Mouse (Mus musculus) embryo, embryonic 10.5 days (tissue): ENCODE measurements around the gene Fxyd6.

Source experiments
- DNase-seq: peaks from one replicate; pipeline ENCODE4 v3.0.0-alpha.2; 2015; ENCODE audit warnings: low spot score

Gene Fxyd6

DNA sequence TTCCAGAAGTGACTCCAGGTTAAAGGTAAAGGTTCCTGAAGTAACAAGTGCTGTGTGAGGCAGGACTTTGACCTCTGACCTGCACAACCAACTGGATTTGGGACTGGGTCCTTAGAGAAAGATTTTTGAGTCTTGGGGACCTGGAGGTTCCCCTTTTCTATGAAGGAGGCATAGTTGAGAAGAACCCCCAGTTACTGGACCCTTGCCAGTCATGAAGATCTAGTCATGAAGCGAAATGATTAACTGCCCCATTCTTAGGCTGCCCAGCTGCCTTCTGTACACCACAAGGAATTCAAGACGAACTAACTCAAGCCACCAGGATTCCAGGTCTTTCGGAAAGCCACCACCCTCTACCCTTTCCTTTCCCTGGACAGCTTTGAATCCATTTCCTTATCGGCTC is 6.4 kb downstream of the Fxyd6 start:
- no peak for DNase-seq

DNA sequence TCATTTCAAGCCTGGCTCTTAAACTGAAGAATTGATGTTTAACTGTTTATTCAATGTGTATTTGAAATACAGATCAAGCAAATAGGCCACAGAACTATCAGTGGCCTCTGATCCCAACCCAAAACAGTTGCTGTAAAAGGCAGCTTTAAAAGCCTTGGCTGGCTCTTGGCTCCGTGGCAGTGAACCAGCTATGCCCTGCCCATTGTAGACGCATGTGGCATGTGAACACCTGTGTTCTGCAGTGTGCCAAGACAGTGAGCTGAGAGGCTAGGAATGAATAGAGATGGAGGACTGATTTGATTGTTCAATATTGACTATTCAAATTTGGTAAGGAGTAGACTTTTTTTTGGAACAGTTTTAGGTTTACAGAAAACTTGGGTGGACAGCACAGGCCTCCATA is 6.9 kb downstream of the Fxyd6 start:
- DNase-seq = no peak

DNA sequence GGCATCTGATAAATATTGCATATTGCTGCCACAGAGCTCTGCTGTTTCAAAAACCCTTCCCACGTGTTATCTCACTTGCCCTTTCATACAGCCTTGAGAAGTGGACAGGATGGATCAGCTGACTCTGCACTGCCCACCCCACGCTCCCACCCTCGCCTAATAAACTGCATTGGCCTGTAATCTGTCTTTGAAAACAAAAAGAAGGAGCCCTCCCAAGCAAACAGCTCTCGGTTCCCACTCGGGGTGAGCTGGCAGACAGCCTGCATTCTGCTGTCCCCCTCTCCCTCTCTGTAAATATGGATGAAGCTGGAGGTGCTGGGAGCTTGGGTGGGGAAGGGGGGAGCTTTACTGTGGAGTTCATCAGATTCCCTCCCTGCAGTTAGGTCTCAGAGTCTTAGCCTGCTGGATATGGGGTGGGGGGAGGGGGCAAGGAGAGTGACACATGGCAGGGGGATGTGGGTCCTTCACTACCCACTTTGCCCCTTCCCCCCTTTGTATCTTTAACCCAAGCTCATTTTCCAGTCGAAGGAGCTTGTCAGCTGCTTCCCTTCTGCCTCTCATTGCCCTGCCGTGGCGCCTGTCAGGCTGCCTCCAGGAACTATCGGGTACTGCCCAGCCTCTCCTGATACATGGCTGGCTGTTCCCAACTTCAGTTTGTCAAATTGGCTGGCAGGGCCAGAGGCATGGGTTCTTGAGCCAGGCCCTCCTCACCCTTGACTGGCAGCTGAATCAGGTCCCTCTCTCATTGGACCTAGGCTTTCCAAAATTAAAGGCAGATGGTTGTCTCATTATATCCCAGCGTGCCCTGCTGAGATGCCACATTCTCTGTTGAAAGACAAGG is 10.6 kb downstream of the Fxyd6 start:
- DNase-seq = no peak

- DNase-seq = no peak
Observed at GRCm38 (mm10) chr9:45382336-45382735, 12.4 kb downstream of the Fxyd6 start.

DNA sequence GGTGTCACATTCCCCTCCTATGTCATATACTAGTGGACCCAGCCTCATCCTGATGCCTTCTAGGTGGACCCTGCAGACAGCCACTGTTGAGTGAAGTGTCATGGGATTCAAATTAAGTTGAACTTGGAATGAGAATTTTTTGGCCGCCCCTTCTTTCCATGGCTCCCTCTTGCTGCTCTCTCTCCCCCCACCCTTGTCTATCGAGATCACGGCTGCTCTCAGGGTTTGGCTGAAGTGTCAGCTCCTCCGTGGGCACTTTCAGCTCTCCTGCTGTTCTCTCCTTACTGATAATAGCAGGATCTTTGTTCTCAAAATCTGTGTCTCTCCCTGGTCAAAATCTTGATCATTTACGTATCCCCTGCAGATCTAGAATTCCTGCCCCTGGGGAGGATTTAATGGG is 12.8 kb downstream of the Fxyd6 start:
- DNase-seq = no peak

GRCm38 (mm10) chr9:45383883-45384282 is 13.9 kb downstream of the Fxyd6 start:
- DNase-seq = no peak

- no peak for DNase-seq
Observed at GRCm38 (mm10) chr9:45386698-45387097, 16.7 kb downstream of the Fxyd6 start.

- DNase-seq = peak; percentile 92
Observed at GRCm38 (mm10) chr9:45388385-45388994, 18.5 kb downstream of the Fxyd6 start.

DNA sequence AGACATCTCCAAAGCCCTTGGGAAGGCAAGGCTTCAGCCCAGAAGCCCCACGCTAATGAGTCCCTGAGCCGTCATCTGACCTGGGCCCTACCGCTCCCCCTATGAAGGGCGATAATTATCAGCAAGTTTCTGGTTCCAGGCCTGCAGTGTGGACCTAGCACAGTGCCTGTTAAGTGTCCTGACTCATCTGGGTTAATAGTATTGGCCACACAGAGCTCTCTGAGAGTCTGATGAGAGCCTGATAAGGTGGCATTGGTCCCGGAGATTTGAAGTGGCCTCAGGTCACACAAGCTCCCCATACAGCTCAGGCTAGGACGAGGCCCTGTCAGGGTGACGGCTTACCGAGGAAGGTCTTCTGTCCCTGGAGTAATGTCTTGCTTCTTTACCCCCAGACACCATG is 19.6 kb downstream of the Fxyd6 start:
- DNase-seq = no peak

- DNase-seq = no peak
Observed at GRCm38 (mm10) chr9:45391299-45391698, 21.3 kb downstream of the Fxyd6 start.

DNA sequence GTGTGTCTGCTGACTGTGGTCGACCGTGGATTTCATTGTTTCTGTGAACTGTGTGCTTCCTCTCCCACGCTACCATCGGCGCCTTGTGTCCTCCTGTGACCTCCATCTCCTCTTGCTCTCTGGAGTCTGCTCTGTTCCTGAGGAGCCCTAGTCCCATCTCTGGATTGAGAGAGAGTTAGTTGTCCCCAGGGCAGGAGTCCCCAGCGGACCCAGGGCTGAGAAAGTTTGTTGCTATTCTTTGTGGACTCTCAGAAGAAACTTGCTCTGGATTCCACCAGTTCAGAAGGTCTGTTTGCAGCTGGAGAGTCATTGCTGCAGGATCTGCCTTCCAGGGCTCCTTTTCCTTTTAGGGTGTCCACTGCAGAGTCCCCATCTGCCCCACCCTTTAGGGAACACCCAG is 25.2 kb downstream of the Fxyd6 start:
- DNase-seq = no peak

GRCm38 (mm10) chr9:45395796-45396195 is 25.8 kb downstream of the Fxyd6 start:
- DNase-seq = no peak

DNA sequence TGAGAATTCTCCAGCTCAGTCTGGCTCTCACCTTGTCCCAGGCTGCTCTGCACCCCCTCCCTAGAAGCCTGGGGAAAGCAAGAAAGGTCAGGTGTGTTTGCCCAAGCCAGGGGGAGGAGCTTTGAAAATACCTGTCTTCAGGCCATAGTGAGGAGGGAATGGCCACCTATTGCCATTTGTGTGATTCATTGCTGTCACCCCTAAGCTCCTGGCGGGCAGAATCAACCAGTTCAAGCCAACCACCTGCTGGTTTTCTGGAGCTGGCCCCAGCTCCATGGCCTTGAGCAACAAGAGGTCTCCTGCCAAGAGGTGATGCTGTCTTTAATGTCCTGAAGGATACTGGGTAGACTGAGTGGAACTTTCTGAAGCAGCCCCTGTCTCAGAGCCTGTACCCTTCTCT is 28.4 kb downstream of the Fxyd6 start:
- DNase-seq = no peak

DNA sequence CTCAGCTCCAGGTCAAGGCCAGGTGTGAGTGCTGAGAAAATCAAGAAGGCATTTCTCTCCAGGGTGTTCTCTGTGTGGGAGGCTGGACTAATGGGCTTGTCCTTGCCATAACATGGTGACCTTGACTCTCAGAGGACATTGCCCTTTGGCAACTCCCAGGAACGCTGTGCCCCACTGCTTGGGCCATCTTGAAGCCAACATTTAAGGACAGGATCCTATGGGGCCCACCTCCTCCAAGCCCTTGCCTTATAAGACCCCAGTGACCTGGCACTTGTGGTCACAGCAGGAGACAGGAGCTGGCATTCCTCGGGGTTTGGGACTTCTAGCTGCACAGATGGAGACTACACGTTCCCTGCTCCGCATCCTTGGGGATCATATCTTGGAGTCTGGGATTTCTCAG is 29.4 kb downstream of the Fxyd6 start, which contains the start of gene Fxyd2:
Fxyd2 (plus strand) TSS at position 236 of the 400 bp plus-strand sequence.
- DNase-seq = no peak

DNA sequence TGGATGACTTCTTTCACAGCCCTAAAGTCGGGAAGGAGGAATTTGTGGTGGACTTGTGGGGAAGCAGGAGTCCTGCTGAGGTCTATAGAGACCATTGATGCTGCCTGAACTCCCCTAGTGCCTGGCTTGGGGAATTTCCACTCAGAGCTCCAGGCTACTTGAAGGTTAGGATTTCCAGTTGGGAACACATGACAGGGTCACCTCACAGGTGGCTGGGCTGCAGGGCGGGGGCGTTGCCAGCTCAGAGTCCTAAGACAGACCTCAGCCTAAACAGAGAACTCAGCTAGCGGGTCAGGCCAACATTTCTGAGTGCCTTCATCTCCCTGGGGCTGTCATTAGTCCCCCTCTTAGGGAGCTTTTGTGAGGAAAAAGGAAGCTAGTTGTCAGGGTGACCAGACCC is 31.9 kb downstream of the Fxyd6 start:
- DNase-seq = no peak

GRCm38 (mm10) chr9:45402957-45403356 is 33.0 kb downstream of the Fxyd6 start:
- no peak for DNase-seq

DNA sequence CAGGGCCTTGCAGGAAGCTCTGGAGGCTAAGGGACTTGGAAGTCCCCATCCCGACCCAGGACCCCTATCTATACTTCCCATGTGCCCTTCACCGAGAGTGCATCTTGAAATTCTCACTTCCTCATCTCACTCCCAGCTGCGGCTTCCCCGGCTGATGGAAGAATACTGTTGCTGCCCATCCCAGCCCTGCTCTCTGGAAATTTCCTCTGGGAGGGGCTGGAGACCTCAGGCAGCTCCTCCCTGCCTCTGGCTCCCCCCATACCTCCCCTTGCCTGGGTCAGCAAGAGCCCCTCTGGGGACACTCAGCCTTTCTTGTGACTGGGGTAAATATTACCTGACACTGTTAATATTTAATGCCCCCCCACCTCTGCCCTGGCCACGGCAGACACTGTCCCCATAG is 35.7 kb downstream of the Fxyd6 start:
- DNase-seq = no peak

DNA sequence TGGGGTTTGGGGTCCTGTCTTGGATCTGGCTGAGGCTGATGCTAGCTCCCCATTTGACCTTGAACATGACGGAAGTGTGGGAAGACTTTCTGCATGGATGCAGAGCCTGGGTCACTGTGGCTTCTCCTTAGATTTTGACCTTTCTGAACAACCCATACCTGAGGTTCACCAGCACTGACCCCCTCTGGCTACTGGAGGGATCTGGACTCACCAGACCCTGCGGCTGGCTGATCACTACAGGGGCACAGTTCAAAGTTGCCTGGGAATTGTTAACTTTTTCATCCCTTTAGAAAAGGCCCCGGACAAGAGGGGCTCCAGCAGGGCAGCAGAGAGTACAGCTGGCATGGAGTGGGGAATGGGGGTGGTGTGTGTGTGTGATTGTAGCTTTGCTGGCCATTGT is 36.8 kb downstream of the Fxyd6 start:
- DNase-seq = no peak

GRCm38 (mm10) chr9:45407706-45408675 is 38.0 kb downstream of the Fxyd6 start:
- peak; percentile 85 for DNase-seq

DNA sequence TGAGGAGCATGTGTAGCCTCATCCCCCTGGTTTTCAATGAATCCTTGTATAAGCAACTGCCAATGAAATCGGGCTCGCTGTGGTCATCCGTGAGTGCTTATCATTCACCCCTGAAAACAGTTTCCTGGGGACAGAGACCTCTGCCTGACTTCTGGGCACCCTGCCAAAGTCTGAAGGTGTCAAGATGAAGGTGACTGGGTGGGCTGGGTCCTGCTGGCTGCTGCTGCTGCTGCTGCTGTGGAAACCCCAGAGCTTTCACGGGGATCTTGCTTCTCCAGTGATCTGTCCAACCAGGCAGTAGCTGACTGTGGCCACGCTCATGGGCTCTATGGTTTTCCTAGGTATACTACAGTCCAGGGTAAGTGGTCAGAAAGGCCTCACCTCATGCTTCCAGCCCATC is 40.2 kb downstream of the Fxyd6 start:
- no peak for DNase-seq

GRCm38 (mm10) chr9:45410614-45411013 is 40.6 kb downstream of the Fxyd6 start:
- DNase-seq = no peak

- DNase-seq = no peak
Observed at GRCm38 (mm10) chr9:45411111-45411510, 41.1 kb downstream of the Fxyd6 start.
